Mouse (Mus musculus): ENCODE measurements around the gene Dpyd.

The Dpyd gene

GRCm38 (mm10) chr3:119333335-119334305 is 771.7 kb downstream of the Dpyd start:
- DNase-seq (ENCODE audit: extremely low read depth, low read depth, low spot score): no peak

GRCm38 (mm10) chr3:119361555-119362385 is 799.8 kb downstream of the Dpyd start:
- no peak for DNase-seq (ENCODE audit: extremely low read depth, low read depth, low spot score)

GRCm38 (mm10) chr3:119362392-119362791 is 800.5 kb downstream of the Dpyd start:
- no peak for DNase-seq (ENCODE audit: extremely low read depth, low read depth, low spot score)

- no peak for DNase-seq (ENCODE audit: extremely low read depth, low read depth, low spot score)
These were observed 807.0 kb downstream of the Dpyd start for GRCm38 (mm10) chr3:119368931-119369330.

GRCm38 (mm10) chr3:119381119-119381518 is 819.2 kb downstream of the Dpyd start:
- DNase-seq (ENCODE audit: extremely low read depth, low read depth, low spot score): no peak

GRCm38 (mm10) chr3:119382395-119382794 is 820.5 kb downstream of the Dpyd start:
- no peak for DNase-seq (ENCODE audit: extremely low read depth, low read depth, low spot score)

GRCm38 (mm10) chr3:119387332-119388105 is 825.6 kb downstream of the Dpyd start:
- no peak for DNase-seq (ENCODE audit: extremely low read depth, low read depth, low spot score)

GRCm38 (mm10) chr3:119397205-119397604 is 835.3 kb downstream of the Dpyd start:
- no peak for DNase-seq (ENCODE audit: extremely low read depth, low read depth, low spot score)

GRCm38 (mm10) chr3:119402836-119403728 is 841.2 kb downstream of the Dpyd start:
- DNase-seq (ENCODE audit: extremely low read depth, low read depth, low spot score): no peak

GRCm38 (mm10) chr3:119419087-119419709 is 857.3 kb downstream of the Dpyd start:
- no peak for DNase-seq (ENCODE audit: extremely low read depth, low read depth, low spot score)

GRCm38 (mm10) chr3:119419745-119420144 is 857.8 kb downstream of the Dpyd start:
- no peak for DNase-seq (ENCODE audit: extremely low read depth, low read depth, low spot score)

GRCm38 (mm10) chr3:119431339-119431738 is 869.4 kb downstream of the Dpyd start:
- no peak for DNase-seq (ENCODE audit: extremely low read depth, low read depth, low spot score)

GRCm38 (mm10) chr3:119431757-119432156 is 869.8 kb downstream of the Dpyd start:
- DNase-seq (ENCODE audit: extremely low read depth, low read depth, low spot score): no peak

- no peak for DNase-seq (ENCODE audit: extremely low read depth, low read depth, low spot score)
These were observed 885.6 kb downstream of the Dpyd start for GRCm38 (mm10) chr3:119447559-119447958.

GRCm38 (mm10) chr3:119464073-119464472 is 902.1 kb downstream of the Dpyd start:
- DNase-seq (ENCODE audit: extremely low read depth, low read depth, low spot score): no peak

- DNase-seq (ENCODE audit: extremely low read depth, low read depth, low spot score): no peak
These were observed 902.5 kb downstream of the Dpyd start for GRCm38 (mm10) chr3:119464479-119464878.

GRCm38 (mm10) chr3:119467723-119468122 is 905.8 kb downstream of the Dpyd start:
- no peak for DNase-seq (ENCODE audit: extremely low read depth, low read depth, low spot score)
